Mouse (Mus musculus) CH12.LX (cell line): ENCODE results near the gene Papss2. TPM values are rescaled to one million over a fixed set of nuclear protein-coding genes. Genes with fewer than 3 reads are reported as not detected.

Experiments used
- DNase-seq: peaks from one replicate; pipeline ENCODE4 v3.0.0-alpha.2; 2013; ENCODE audit errors: extremely low read depth
- H3K27ac ChIP-seq: 2 replicates; pipeline ENCODE4 v1.5.1; 2012; ENCODE audit warnings: low read depth, mild to moderate bottlenecking, control low read depth, moderate library complexity; ENCODE audit not compliant: insufficient read depth
- H3K27me3 ChIP-seq: replicated peaks from 2 replicates; pipeline ENCODE3; 2012; ENCODE audit warnings: inconsistent platforms
- H3K36me3 ChIP-seq, 2 experiments: replicated peaks in 1 of 2; 2 replicates each; pipeline versions ENCODE3 to v1.6.1; 2012; ENCODE audit warnings: inconsistent platforms in 1 of 2, low read length in 1 of 2, mild to moderate bottlenecking in 1 of 2, mixed read lengths in 1 of 2, moderate library complexity in 1 of 2; ENCODE audit not compliant: control insufficient read depth in 1 of 2, insufficient read depth in 1 of 2
- H3K4me1 ChIP-seq, 2 experiments: 2 replicates each; pipeline ENCODE4 v1.6.1; 2012; ENCODE audit warnings: inconsistent platforms in 1 of 2, moderate library complexity in 1 of 2; ENCODE audit not compliant: insufficient read depth in 2 of 2, control insufficient read depth in 1 of 2
- H3K4me2 ChIP-seq: 2 replicates; pipeline ENCODE4 v1.6.1; 2012; ENCODE audit warnings: low read depth, mild to moderate bottlenecking, control low read depth; ENCODE audit not compliant: poor library complexity, insufficient read depth, severe bottlenecking
- H3K4me3 ChIP-seq, 3 experiments: fragments of 150-350 bp in 1 of 3; sonication (generic) in 1 of 3; replicated peaks in 1 of 3; 2 replicates each; pipeline versions ENCODE3 to v1.5.1; 2011 to 2012; ENCODE audit warnings: low read depth in 2 of 3, low read length in 2 of 3, mild to moderate bottlenecking in 2 of 3, moderate library complexity in 2 of 3, control low read depth in 1 of 3, improper control_type of control experiment in 1 of 3, inconsistent platforms in 1 of 3, mixed read lengths in 1 of 3; ENCODE audit not compliant: poor library complexity in 1 of 3
- H3K79me2 ChIP-seq: replicated peaks from 2 replicates; pipeline ENCODE4 v1.6.1; 2012; ENCODE audit warnings: mild to moderate bottlenecking, moderate library complexity; ENCODE audit not compliant: control insufficient read depth, poor library complexity, insufficient read depth, severe bottlenecking; ENCODE audit errors: extremely low read depth
- H3K9ac ChIP-seq: 2 replicates; pipeline ENCODE4 v1.6.1; 2012; ENCODE audit warnings: low read depth, mild to moderate bottlenecking, control low read depth, moderate library complexity; ENCODE audit not compliant: insufficient read depth
- H3K9me3 ChIP-seq: replicated peaks from 2 replicates; pipeline ENCODE3; 2012; ENCODE audit warnings: low read length, inconsistent platforms, mixed read lengths
- BHLHE40 ChIP-seq: IDR thresholded peaks from 2 replicates; pipeline ENCODE4 v1.6.1; 2011; ENCODE audit warnings: mild to moderate bottlenecking, low read depth, low read length, improper control_type of control experiment
- CHD1 ChIP-seq: IDR thresholded peaks from 2 replicates; pipeline ENCODE4 v1.6.1; 2012; ENCODE audit warnings: low read depth, low read length, improper control_type of control experiment, inconsistent platforms
- CHD2 ChIP-seq: IDR thresholded peaks from 2 replicates; pipeline ENCODE4 v1.6.1; 2011; ENCODE audit warnings: low read length, improper control_type of control experiment
- CTCF ChIP-seq, 2 experiments: IDR thresholded peaks in 1 of 2; conservative IDR thresholded peaks in 1 of 2; 2 replicates each; pipeline ENCODE4 v1.5.1; 2011 to 2012; ENCODE audit warnings: low read depth in 2 of 2, low read length in 2 of 2, improper control_type of control experiment in 1 of 2, inconsistent platforms in 1 of 2, mild to moderate bottlenecking in 1 of 2, moderate library complexity in 1 of 2
- E2F4 ChIP-seq: IDR thresholded peaks from 2 replicates; pipeline ENCODE4 v1.6.1; 2011; ENCODE audit warnings: low read depth, low read length, improper control_type of control experiment; ENCODE audit not compliant: insufficient replicate concordance
- ELF1 ChIP-seq: IDR thresholded peaks from 2 replicates; pipeline ENCODE4 v1.6.1; 2014; ENCODE audit warnings: low read depth, mild to moderate bottlenecking, inconsistent platforms, low read length, improper control_type of control experiment
- ETS1 ChIP-seq: conservative IDR thresholded peaks from 2 replicates; pipeline ENCODE4 v1.6.1; 2012; ENCODE audit warnings: low read depth, mild to moderate bottlenecking, inconsistent platforms, low read length, improper control_type of control experiment, moderate library complexity
- GABPA ChIP-seq: IDR thresholded peaks from 2 replicates; pipeline ENCODE4 v1.6.1; 2012; ENCODE audit warnings: low read depth, low read length, improper control_type of control experiment, inconsistent platforms; ENCODE audit not compliant: insufficient replicate concordance
- IRF4 ChIP-seq: IDR thresholded peaks from 2 replicates; pipeline ENCODE4 v1.6.1; 2014; ENCODE audit warnings: low read depth, mild to moderate bottlenecking, inconsistent platforms, low read length, improper control_type of control experiment
- JUN ChIP-seq: IDR thresholded peaks from 2 replicates; pipeline ENCODE4 v1.6.1; 2011; ENCODE audit warnings: low read depth, mild to moderate bottlenecking, low read length, improper control_type of control experiment, moderate library complexity; ENCODE audit not compliant: insufficient read depth
- KAT2A ChIP-seq: IDR thresholded peaks from 2 replicates; pipeline ENCODE4 v1.6.1; 2012; ENCODE audit warnings: low read length, improper control_type of control experiment, inconsistent platforms; ENCODE audit not compliant: insufficient replicate concordance
- MAFK ChIP-seq: IDR thresholded peaks from 2 replicates; pipeline ENCODE4 v1.6.1; 2011; ENCODE audit warnings: low read length, improper control_type of control experiment; ENCODE audit not compliant: insufficient replicate concordance
- MAX ChIP-seq: IDR thresholded peaks from 2 replicates; pipeline ENCODE4 v1.6.1; 2011; ENCODE audit warnings: low read length, improper control_type of control experiment
- MAZ ChIP-seq: IDR thresholded peaks from 2 replicates; pipeline ENCODE4 v1.6.1; 2012; ENCODE audit warnings: low read depth, mild to moderate bottlenecking, inconsistent platforms, low read length, improper control_type of control experiment, moderate library complexity
- MEF2A ChIP-seq: IDR thresholded peaks from 2 replicates; pipeline ENCODE4 v1.6.1; 2014; ENCODE audit warnings: low read depth, mild to moderate bottlenecking, inconsistent platforms, low read length, improper control_type of control experiment, borderline replicate concordance
- MXI1 ChIP-seq: IDR thresholded peaks from 2 replicates; pipeline ENCODE4 v1.6.1; 2011; ENCODE audit warnings: mild to moderate bottlenecking, low read depth, low read length, improper control_type of control experiment
- MYC ChIP-seq: IDR thresholded peaks from 2 replicates; pipeline ENCODE4 v1.6.1; 2011; ENCODE audit warnings: low read depth, mild to moderate bottlenecking, improper control_type of control experiment, low read length
- NELFE ChIP-seq: IDR thresholded peaks from 2 replicates; pipeline ENCODE4 v1.6.1; 2011; ENCODE audit warnings: low read depth, low read length, improper control_type of control experiment
- POLR2A ChIP-seq: IDR thresholded peaks from 2 replicates; pipeline ENCODE4 v1.6.1; 2011; ENCODE audit warnings: low read depth, mild to moderate bottlenecking, improper control_type of control experiment, low read length
- POLR2AphosphoS2 ChIP-seq: IDR thresholded peaks from 2 replicates; pipeline ENCODE4 v1.6.1; 2011; ENCODE audit warnings: low read depth, low read length, improper control_type of control experiment
- RCOR1 ChIP-seq: conservative IDR thresholded peaks from 2 replicates; pipeline ENCODE4 v1.6.1; 2012; ENCODE audit warnings: low read depth, mild to moderate bottlenecking, inconsistent platforms, low read length, improper control_type of control experiment
- SIN3A ChIP-seq: IDR thresholded peaks from 2 replicates; pipeline ENCODE4 v1.6.1; 2012; ENCODE audit warnings: low read length, improper control_type of control experiment, inconsistent platforms
- TBP ChIP-seq: conservative IDR thresholded peaks from 2 replicates; pipeline ENCODE4 v1.6.1; 2011; ENCODE audit warnings: low read depth, low read length, improper control_type of control experiment
- TCF12 ChIP-seq: IDR thresholded peaks from 2 replicates; pipeline ENCODE4 v1.6.1; 2014; ENCODE audit warnings: low read depth, mild to moderate bottlenecking, inconsistent platforms, low read length, improper control_type of control experiment
- UBTF ChIP-seq: IDR thresholded peaks from 2 replicates; pipeline ENCODE4 v1.6.1; 2012; ENCODE audit warnings: low read depth, mild to moderate bottlenecking, inconsistent platforms, low read length, improper control_type of control experiment, moderate library complexity
- USF2 ChIP-seq: conservative IDR thresholded peaks from 2 replicates; pipeline ENCODE4 v1.6.1; 2011; ENCODE audit warnings: low read depth, low read length, improper control_type of control experiment
- ZKSCAN1 ChIP-seq: IDR thresholded peaks from 2 replicates; pipeline ENCODE4 v1.6.1; 2012; ENCODE audit warnings: low read depth, inconsistent platforms, low read length, improper control_type of control experiment, borderline replicate concordance
- ZNF384 ChIP-seq: IDR thresholded peaks from 2 replicates; pipeline ENCODE4 v1.6.1; 2012; ENCODE audit warnings: low read depth, low read length, improper control_type of control experiment, inconsistent platforms
- dilution Hi-C: fragments of 300-500 bp; cut with MboI; formaldehyde crosslinking; loops from 2 replicates; pipeline ENCODE4 v1.14.3; 2020; ENCODE audit warnings: low sequenced_read_pairs; ENCODE audit not compliant: extremely low pct_unique_long_range_greater_than_20kb, extremely low pct_ligation_motif_present
- in situ Hi-C: fragments of 300-500 bp; cut with MboI; formaldehyde crosslinking; loops from 3 replicates; pipeline ENCODE4 v1.14.3; 2019; ENCODE audit warnings: low sequenced_read_pairs, low pct_ligation_motif_present, low pct_unique_long_range_greater_than_20kb, mixed read lengths
- polyA plus RNA-seq: library from polyadenylated mRNA; unstranded; fragments of >175 nt; gene quantifications from 2 replicates; pipeline ENCODE4 v1.2.1, GENCODE M21; 2012; ENCODE audit warnings: low read depth; ENCODE audit not compliant: insufficient read length
- total RNA-seq, 2 experiments: library from RNA; depleted of rRNA; stranded (reverse); fragments of 300-350 nt in 1 of 2; fragments of >200 nt in 1 of 2; gene quantifications; 2 replicates each; pipeline ENCODE4 v1.2.3; 2012 to 2014

Gene Papss2
- total and polyA plus RNA-seq, 3 experiments: 0.36 to 0.42 (median 0.39) TPM

DNA sequence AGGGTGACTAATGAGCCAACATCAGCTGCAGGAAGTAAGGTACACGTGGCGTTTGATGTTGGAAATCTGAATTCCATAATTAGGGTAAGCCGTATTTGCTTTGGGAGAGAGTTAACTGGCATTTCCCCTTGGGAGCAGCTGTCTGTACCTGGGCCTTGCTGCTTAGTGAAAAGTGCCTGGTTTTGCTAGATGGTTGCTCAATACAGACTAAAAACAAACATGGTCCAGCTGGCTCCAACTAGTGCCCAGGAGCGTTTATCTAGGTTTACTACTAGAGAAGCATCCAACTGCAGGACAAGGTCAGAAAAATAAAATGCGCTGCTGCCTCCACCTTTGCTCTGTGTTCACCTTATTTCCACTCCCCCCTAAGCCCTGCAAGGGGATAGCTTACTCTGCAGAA, 45.1 kb upstream of the Papss2 start:
- no peak overlapping the region for H3K27ac ChIP-seq
- H3K4me1 ChIP-seq: no peaks in the 10 kb centered on the region
- H3K9ac ChIP-seq: no peak overlapping the region
- no peaks in the 10 kb centered on the region for H3K79me2 ChIP-seq
- H3K36me3 ChIP-seq: no peaks in the 10 kb centered on the region
- H3K4me3 ChIP-seq: no peak overlapping the region
- in situ Hi-C loops: no loop called here
- dilution Hi-C loops: no loop called here
- no peak overlapping the region for H3K4me2 ChIP-seq
- H3K9me3 ChIP-seq: no peaks in the 10 kb centered on the region
- DNase-seq: no peak
- no peaks in the 10 kb centered on the region for H3K27me3 ChIP-seq
- no peak for TF ChIP-seq ETS1
- no peak for TF ChIP-seq ELF1
- no peak for TF ChIP-seq GABPA
- no peak for TF ChIP-seq E2F4
- no peak for TF ChIP-seq RCOR1
- TF ChIP-seq CHD2: no peak
- no peak for TF ChIP-seq MAFK
- TF ChIP-seq TBP: no peak
- no peak for TF ChIP-seq MYC
- no peak for TF ChIP-seq MEF2A
- no peak for TF ChIP-seq MAZ
- TF ChIP-seq BHLHE40: no peak
- TF ChIP-seq MXI1: no peak
- TF ChIP-seq MAX: no peak
- no peak for TF ChIP-seq UBTF
- TF ChIP-seq POLR2A: no peak
- TF ChIP-seq ZKSCAN1: no peak

DNA sequence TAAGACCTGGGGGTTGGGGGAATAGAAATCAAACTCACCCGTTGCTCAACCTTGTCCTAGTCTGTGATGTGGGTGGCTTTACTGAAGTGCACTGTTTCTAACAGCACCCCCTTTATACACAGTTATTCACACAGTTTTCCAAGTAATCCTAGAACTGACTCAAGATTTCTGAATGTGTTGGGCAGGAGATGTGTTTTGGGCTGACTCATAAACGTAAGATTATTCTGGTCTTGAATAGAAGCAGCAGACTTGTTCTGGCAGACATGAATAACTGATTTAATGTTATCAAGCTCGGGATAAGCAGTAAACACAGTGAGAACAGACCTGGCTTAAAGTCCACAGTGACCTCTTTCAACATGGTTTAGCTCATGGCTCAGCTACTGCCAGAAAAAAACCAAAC, 44.1 kb upstream of the Papss2 start:
- Histone ChIP-seq H3K4me2 (no peak overlapping the region), H3K9ac (no peak overlapping the region), H3K9me3 (no peaks in the 10 kb centered on the region), H3K36me3 (no peaks in the 10 kb centered on the region), H3K79me2 (no peaks in the 10 kb centered on the region), H3K4me1 (no peaks in the 10 kb centered on the region), H3K27me3 (no peaks in the 10 kb centered on the region), H3K4me3 (no peak overlapping the region), H3K27ac (no peak overlapping the region)
- no peak for DNase-seq
- in situ Hi-C loops (no loop called here), dilution Hi-C loops (no loop called here)
- TF ChIP-seq KAT2A (no peak), CHD2 (no peak), GABPA (no peak), MYC (no peak), NELFE (no peak), CHD1 (no peak), SIN3A (no peak), CTCF (conservative IDR thresholded peaks at IDR 0.05 in 1 of 2, IDR thresholded peaks at IDR 0.05 in 1 of 2; ENCODE audit: low read depth in 2 of 2, low read length in 2 of 2) (no peak), IRF4 (no peak), MAZ (no peak), MEF2A (no peak), USF2 (no peak), ZNF384 (no peak), TBP (no peak), POLR2AphosphoS2 (no peak), TCF12 (no peak), JUN (no peak)
